Mouse (Mus musculus) cerebellum, adult 9-11 months (tissue): ENCODE data around the gene Gm13757.
"Not testable (repeated sequence)": the region's sequence is repeated elsewhere in the genome, so short reads cannot be mapped to it uniquely, and the experiment has no call there.

Experiments
- DNase-seq: peaks from one replicate; pipeline ENCODE4 v3.0.0; 2022

Gm13757 gene

DNA sequence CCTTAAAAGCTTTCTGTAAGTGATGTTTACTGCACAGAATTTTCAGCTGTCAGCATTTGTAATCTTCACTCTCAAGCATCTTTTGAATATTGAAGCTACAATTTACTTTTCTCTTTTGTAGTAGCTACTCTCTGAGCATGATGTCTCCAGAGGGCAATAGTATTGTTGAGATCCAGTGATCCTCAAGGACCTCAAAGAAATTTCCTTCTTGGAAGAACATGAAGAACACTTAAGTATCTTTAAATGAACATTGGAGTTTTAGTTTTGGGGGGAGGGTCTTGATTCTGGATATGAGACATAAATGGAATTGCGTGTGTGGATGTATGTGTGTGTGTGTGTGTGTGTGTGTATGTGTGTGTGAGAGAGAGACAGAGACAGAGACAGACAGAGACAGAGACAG lies at the start of gene Gm13757:
Gm13757 (minus strand) TSS at position 101 of the 400 bp plus-strand sequence.
- DNase-seq = no peak

- DNase-seq = no peak
Observed at GRCm38 (mm10) chr2:88493020-88493419, 44.1 kb upstream of the Gm13757 start, which contains the start of gene Olfr1185-ps1. Gene Olfr1185-ps1, plus strand, starts transcription at chr2:88493320.

DNA sequence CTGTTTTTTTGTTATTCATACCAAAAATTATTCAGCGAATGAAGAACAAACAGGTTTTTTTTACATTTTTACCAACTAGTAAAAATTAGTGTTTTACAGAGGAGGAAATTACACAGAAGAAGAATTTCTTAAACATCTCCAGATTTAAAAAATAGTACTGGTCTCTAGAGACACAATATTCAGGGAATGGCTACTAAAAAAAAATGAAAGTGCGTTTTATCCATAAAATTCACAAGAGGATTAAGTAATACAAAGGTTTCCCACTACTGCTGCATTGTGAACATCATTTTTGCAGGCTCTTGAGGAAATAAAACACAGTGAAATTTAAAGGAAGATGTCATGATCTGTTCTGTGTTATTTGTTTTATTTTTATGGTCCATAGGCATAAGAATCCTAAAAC lies 34.4 kb upstream of the Gm13757 start, which contains the start of gene Olfr1184:
Olfr1184 (plus strand) TSS at position 301 of the 400 bp plus-strand sequence.
- DNase-seq = no peak

GRCm38 (mm10) chr2:88454567-88454966 lies 5.6 kb upstream of the Gm13757 start, which contains the start of gene Olfr1183:
Gene Olfr1183, plus strand, starts transcription at chr2:88454867.
- not testable (repeated sequence) for DNase-seq

DNA sequence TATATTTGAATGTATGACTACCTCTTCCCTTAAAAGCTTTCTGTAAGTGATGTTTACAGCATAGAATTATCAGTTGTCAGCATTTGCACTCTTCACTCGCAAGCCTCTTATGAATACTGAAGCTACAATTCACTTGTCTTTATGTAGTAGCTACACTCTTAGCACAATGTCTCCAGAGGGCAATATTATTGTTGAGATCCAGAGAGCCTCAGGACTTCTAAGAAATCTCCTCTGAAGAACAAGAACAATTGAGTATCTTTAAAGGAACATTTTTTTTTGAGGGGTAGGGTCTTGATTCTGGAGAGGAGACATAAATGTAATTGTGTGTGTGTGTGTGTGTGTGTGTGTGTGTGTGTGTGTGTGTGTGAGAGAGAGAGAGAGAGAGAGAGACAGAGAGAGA lies 22.9 kb downstream of the Gm13757 start, which contains the start of gene Olfr1181:
Olfr1181 (minus strand) TSS at position 101 of the 400 bp plus-strand sequence.
- DNase-seq = no peak

DNA sequence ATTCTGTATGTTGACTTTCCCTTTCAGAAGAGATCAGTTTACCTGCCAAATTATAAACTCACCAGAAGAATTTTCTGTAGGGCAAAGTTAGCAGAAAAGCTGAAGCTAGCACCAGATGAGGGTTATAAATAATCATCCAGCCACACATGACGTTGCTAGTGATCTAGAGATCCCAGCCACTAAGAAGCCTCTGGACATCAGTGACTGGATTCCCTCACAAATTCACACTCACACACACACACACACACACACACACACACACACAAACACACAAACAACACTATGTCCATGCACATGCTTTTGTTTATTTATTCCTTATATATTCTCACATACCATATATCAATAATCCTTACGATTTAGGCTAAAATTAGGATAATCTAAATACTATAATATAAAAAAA lies 29.9 kb downstream of the Gm13757 start, which contains the start of gene Olfr1180:
Olfr1180 (minus strand) TSS at position 101 of the 400 bp plus-strand sequence.
- DNase-seq = no peak

- no peak for DNase-seq
Observed at GRCm38 (mm10) chr2:88406353-88406752, 42.6 kb downstream of the Gm13757 start, which contains the start of gene Olfr1179. Gene Olfr1179, minus strand, starts transcription at chr2:88406453.
